Mouse (Mus musculus) CD4-positive, CD25-positive, alpha-beta regulatory T cell, adult 4 months (primary cell): ENCODE results near the gene Cox7a2l. TPM values are rescaled to one million over a fixed set of nuclear protein-coding genes. Genes with fewer than 3 reads are reported as not detected.

Experiments used
- ATAC-seq: one replicate; pipeline ENCODE4 v1.8.0; 2017
- polyA plus RNA-seq, 2 experiments: library from polyadenylated mRNA; unstranded; fragments of 100-300 nt; shearing (Covaris generic); gene quantifications; one replicate each; pipeline ENCODE4 v1.2.1; 2017

The Cox7a2l gene
- polyA plus RNA-seq, 2 experiments from 2014 or later, result 545 to 584 TPM

DNA sequence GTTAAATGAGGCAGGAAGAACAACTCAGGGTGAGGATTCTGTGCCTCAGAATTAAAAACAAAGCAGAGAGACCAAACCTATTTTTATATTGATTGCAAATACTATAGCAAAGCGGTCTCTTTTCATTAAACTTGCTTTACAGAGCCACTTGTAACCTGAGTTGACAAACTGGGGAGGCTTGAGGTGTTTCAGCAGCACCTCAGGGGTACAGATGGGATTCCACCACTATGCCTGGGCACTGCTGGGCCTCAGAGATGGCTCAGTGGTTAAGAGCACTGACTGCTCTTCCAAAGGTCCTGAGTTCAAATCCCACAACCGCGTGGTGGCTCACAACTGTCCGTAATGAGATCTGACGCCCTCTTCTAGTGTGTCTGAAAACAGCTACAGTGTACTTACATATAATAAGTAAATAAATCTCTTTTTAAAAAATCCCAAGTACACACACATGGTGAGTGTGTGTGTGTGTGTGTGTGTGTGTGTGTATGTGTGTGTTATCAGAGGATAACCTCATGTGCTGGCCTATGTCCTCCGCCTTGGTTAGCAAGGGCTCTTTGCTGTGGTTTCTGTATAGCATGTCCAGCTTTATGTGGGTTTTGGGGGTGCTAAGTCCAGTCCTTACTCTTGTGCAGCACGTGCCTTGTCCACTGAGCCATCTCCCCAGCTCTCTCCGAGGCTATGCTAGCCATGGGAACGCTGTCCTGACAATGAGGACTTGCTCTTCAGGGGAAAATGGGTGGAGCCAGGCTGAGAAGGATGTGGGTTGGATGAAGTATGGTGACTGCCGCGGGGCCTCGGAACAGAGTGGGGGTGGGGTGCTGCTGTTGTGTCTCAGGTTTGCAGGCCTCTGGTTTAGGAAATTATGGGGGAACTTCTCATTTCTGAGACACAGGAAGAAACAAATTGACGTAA, 9.7 kb upstream of the Cox7a2l start:
- peak; percentile 98 for ATAC-seq

DNA sequence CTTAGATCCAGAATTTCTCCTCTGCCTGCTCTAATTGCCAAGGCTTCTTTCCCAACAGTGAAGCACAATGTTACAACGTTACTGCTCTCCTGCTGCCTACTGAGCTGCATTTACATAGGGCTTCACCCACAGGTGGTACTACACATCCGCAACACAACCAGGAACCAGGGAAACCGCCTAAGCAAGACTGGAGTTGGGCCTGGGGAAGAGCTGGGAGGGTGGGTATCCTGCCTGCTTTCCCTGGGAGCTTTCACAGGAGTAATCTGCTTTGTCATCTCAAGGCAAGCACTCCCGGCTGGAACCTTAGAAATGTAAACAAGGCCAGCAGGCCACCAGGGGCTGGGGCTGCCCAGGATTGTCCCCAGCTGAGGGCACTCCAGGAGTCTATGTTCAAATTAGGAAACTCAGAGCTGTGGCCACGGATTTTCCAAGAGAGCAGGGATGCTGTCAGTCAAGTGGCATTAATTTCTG, 9.0 kb upstream of the Cox7a2l start:
- no peak for ATAC-seq

DNA sequence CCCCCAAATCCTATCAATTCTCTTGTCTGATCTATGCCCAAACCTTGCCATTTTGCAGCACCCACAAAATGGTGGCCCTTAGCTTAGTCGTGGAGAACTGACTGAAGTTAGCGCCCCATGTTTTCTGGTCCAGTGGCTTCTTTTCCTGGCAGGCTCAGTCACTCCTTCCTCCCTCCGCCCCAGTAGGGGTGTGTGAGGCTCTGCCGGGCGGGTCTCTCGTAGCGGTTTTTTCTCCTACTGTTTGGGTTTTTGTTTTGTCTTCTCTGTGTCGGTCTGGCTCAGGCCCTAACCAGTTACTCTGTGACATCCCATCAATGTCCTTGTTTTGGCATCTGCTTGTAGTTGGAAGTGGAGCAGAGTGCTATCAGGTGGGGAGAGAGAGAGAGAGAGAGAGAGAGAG, 8.5 kb upstream of the Cox7a2l start:
- no peak for ATAC-seq

DNA sequence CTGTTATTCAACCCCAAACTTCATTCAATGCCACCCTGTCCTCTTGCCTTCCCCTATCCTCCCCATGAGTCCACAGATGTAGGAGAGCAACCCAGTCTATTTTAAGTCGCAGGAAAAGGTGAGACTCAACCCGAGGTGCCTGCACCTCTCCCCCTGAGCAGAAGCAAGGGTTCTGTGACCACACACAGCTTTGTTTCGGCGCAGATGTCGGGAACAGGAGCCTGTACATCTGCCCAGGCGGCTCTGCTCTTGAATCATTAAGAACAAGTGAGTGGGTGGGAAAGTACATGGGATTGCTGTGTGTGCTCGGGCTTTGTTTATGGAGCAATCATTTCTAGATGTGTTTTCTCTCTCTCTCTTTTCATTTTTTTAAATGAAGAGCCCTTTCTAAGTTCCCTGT, 7.6 kb upstream of the Cox7a2l start:
- no peak for ATAC-seq

DNA sequence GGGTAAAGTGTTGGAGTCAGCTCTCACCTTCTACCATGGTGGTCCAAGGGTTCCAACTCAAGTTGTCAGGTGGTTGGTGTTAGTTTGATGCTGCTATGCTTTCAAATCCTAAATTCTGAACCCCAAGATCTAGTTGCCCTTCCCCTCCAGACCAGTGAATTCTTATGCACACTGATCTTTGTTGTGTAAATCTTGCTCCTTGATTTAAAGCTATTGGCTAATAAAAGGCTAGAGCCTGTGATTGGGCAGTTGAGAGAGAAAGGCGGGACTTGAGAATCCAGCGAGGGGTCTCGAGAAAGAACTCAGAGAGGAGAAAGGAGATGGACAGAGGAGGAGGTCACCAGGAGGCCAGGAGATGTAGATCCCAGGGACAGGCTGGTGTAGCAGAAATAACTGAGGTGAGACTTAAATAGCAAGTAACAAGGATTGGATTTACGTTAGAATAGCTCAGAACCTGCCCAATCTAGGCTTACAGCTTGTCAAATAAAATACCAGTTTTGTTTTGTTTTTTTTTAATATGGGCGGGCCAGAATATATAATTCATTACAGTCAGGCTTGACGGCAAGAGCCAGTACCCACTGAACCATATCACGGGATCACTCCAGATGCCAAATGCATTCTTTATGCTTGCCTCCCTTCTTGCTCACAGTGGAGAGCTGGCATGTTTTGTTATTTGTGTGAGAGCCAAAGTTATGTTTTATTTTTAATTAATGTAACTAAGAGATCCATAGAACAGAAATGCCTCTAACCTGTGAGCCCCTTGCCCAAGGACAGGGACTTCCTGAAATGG, 5.7 kb upstream of the Cox7a2l start:
- ATAC-seq, result no peak

DNA sequence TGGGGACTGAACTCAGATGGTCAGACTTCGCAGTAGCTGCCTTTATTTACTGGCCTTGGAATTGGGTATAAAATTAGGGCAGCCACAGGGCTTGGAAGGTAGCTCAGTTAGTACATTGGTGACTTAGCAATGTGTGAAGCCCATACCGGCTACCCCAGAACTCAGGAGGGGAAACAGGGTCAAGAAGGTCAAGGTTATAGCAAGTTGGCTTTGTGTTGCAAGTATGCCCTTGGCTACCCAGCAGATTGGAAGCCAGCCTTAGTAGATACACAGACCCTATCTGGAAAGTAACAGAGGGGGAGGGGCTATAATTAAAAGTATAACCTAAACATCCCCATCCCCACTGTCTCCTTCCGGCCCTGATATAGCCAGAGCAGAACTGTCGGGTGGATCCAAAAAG, 4.8 kb upstream of the Cox7a2l start:
- ATAC-seq, result no peak

DNA sequence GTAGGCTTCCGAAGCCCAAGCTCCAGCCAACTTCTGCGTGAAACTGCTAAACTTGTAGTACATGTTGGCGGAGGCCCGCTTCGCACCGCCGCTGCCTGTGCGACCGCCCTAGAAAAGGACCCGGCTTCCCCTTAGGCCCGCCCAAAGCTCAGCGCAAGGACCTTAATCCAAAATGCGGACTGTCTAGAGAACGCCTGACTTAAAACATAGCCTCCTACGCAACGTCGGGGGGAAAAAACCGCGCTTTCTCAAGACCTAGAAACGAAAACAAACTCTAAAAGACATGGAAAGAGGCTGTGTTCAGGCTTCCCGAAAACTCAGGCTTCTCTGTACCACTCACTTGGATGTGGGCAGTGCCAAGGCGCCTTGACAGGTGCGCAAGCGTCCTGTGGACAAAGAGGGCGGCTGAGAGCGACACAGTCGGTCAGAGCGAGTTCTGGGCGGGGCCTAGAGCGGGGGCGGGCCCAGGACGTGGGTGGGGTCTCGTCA, 2.9 kb downstream of the Cox7a2l start:
- ATAC-seq, result peak; percentile 92

DNA sequence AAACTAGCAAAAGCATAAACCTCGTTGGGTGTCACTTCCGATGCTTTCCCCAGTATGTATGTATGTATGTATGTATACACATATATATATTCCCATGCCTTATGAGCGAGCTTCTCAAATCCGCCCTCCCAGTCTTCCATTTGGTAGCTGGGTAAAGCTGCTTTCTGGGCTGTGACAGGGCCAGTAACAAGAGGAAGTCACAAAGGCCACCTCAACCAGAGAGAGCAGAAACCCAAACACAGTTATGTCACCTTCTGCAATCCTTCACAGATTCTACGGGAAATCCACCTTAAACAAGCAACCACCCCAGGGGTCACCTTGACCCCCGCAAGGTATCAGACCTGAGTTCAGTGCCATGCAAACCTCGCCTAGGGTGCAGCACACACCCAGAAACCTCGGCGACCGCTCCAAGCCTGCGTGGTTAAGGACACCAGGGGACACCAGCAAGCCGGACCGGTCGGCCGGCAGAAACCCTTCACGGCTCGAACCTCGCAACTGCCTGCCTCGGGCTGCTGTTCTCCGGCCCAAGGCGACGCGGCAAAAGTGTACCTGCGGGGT, 3.4 kb downstream of the Cox7a2l start:
- peak; percentile 21 for ATAC-seq

DNA sequence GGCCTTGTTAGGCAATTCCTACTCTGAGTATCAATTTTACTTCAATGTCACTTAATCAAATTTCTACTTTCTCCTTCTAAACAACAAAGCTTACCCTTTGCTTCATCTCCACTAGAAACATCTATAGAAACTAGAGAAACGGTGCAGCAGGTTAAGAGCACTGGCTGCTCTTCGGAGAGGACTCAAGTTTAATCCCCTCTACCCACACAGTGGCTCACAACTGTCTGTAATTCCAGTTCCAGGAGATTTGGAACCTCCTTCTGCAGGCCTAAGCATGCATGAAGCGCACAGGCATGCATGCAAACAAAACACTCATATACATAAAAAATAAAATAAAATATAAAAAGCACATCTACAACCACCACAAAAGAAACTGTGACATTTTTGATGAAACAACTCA, 5.0 kb downstream of the Cox7a2l start:
- no peak for ATAC-seq

DNA sequence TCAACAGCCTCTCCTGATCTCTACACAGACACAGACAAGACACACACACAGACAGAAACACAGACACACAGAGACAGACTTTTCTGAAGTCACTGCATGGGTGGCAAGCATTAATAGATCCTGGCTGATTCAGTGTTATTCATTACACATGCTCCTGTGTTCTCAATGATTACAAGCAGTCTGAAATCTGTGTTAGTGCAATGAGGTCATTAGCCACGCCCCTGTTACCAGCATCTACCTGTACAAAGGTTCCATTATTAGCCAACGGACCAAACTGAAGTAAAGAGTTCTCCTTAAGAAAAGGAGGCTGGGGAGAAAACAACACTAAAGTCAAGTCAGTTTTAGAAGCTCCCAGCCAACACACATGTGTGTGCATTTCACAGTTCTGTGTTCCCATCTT, 13.4 kb downstream of the Cox7a2l start:
- ATAC-seq, result no peak

DNA sequence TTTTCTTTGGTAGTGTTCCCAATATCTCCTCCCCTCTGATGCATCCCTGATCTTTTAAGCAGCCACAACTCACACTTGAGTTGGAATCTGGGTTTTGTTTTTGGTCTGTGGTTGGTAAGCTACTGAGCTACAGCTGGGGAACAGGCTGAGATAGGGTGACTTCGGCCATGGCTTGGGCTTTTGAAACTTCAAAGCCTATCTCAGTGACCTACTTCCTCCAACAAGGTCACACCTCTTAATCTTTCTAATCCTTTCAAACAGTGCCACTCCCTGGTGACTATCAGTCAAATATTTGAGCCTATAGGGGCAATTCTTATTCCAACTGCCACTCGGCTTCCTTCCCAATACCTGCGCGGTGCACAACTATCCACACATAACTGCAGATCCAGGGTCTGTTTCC, 17.4 kb downstream of the Cox7a2l start:
- ATAC-seq, result no peak

DNA sequence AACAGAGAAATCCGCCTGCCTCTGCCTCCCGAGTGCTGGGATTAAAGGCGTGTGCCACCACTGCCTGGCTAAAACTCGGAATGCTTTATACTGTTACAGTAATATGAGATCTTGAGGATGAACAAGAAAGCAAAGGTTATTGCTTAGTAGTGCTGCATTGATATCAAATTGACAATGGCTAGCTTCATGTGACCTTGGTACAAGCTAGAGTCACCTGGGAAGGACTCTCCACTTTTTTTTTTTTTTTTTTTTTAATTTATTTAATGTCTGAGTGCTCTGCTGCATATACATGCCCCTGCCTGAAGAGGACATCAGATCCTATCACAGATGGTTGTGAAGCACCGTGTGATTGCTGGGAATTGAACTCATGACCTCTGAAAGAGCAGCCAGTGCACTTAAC, 18.2 kb downstream of the Cox7a2l start:
- ATAC-seq, result no peak

DNA sequence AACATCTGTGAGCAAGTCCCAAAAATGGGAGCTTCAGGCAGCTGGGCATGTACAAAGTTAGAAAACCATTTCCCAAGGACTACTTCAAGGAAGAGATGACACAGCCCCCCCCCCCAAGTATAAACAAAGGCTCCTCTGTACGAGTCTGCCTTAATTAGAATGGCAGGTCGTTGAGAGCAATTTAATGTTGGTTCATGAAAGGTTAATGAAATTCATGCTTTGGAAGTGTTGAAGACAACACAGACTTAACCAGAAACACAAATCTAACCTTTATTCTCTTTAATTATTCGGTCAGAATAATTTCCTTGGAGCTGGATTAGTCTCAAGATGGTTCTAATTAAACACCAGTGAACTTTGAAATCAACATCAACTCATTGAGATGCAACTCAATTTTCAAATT, 29.4 kb downstream of the Cox7a2l start:
- ATAC-seq, result no peak

DNA sequence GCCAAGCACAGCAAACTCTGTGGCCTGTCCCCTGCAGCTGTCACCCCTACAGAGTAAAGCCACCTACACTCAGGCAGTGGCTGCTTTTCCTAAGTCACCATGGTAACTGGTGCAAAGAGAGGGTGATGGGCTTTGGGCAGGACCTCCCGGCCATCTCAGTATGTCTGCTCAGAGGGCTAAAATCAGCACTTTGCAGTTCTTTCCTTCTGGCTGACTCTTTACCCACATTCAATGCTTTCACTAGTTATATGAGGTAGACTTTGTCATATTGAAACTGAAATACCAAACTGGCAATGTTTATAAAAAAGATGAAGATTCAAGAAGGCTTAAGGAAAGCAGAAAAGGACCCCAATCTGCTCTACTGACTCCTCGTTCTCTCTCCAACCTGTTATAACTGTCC, 33.3 kb downstream of the Cox7a2l start:
- peak; percentile 26 for ATAC-seq

DNA sequence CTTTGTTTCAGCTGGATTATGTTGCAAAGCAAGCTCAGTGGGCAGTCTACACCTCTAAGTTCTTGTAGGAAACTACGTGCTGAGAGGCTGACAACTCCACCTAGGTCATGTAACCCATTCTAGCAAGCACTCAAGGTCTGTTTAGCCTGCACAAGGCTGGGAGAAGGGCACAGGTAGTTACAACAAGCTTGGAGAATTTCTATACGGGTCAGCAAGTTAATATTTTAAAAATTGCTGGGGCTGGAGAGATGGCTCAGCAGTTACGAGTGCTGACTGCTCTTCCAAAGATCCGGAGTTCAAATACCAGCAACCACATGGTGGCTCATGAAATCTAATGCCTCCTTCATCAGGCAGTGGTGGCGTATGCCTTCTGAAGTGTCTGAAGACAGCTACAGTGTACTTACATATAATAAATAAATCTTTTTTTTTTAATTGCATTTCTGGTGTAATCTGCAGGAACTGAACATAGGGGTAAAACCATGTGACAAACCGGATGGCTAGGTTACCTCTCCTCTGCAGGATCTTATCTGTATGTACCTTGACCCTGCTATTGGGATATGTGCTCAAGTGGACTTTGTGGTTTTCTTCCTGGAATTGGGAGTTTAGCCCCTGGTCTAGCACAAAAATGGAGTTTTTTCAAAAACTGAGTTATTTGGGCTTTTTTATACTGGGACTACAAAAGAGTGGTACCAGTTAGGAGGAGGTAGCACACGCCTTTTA, 34.2 kb downstream of the Cox7a2l start:
- ATAC-seq, result no peak

DNA sequence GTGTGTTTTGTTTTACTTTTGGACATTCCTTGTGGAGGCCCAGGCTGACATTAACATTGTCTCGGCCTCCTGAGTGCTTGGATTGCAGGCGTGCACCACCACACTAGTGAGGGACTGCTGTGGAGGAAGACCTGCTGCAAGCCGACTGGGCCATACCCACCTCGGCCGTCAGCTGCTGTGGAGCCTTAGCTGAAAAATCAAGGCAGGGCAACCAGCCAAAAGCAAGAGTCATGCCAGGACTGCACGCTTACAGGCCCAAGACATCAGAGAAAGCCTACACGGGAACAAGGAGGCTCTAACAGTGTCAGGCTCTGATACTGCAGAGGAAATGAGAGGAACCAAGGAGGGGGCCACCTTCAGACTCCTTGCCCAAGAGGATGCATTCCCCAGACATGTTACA, 35.6 kb downstream of the Cox7a2l start:
- ATAC-seq, result no peak

DNA sequence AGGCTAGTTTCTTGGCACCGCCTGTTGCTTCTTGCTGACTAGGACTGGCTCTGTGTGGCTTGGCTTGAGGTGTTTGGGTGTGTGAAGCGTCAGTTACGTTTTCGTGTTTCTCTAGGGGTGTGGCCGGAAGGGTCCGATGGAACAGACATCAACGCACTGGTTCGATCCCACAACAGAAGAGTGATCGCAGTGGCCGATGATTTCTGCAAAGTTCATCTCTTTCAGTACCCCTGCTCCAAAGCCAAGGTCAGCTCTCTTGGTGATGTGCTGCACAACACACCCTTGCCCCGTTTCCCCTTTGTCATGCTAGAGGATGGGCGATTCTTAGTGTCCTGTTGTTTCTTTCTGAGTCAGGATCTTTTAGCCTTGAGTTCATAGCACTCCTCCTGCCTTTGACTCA, 40.0 kb downstream of the Cox7a2l start:
- no peak for ATAC-seq

DNA sequence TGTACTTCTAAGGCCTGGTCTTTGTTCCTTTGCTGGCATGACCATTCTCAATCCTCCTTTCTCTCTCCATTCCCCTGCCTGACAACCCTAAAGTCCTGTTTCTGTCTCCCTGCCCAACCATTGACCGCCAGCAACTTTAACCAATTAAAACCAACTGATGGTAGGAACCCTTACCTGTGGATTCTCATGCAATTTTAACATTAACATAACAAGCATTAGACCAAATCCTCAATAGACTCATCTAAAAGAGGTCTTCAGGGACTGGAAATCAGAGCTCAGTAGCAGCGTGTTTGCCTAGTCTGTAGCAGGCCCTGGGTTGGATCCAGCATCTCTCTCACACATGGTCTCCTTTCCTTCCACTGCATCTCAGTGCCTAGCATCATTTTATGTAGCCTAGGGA, 47.5 kb downstream of the Cox7a2l start:
- no peak for ATAC-seq

DNA sequence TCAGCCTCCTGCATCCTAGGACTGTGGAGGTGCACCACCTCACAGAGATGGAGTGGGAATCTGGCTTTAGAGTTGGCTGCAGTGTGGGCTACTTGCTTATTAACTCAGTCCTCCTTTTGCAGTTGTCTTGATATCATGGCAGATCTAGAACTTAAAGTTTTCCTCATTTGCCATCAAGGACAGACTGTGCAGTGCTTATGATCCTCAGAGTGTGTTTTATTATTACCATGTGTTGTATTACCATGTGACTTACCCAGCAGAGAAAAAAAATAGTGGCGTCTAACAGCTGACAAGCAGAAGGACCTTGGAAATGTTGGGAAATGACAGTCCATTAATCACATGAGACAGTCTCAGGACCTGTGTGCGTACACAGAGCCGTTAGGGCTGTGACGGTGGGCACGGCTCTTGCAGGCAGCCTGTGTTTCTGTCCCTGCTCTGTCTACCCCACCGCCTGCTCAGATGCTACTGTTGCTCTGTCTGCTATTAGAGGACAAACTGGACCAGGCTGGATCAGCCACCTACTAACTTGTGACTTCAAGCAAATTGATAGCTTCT, 50.4 kb downstream of the Cox7a2l start:
- ATAC-seq, result no peak

DNA sequence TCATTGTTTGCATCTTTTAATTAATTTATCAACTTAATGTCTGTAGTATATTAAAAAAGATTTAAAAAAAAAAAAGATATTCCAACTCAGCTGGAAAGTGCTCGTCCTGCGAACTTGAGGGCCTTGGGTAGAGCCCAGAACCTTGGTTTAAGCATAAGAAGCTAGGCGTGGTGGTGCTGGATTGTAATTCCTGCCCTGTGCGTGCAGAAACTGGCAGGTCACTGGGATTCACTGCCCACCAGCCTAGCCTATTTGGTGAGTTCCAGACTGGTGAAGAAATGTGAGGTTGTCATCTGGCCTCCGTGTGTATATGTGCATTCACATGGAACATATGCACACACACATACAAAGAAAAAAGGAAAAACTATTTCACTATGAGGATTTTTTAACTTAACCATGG, 51.2 kb downstream of the Cox7a2l start:
- ATAC-seq, result no peak

DNA sequence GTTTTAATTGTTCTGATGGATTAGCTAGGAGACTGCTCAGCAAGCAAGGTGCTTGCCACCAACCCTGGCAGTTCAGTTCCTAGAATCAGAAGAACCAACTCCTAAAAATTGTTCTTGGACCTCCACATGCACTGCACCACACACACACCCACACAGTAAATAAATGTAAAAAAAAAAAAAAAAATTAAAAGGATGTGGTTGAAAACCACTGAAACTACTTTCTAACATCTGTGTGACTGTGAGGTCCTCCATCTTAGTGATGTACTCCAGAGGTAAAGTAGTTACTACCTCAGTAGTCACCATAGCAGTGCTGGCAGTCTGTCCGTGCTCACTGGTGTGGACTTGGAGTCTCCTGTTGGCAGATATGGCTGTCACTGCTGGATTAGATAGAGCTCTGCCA, 59.9 kb downstream of the Cox7a2l start:
- peak; percentile 87 for ATAC-seq

DNA sequence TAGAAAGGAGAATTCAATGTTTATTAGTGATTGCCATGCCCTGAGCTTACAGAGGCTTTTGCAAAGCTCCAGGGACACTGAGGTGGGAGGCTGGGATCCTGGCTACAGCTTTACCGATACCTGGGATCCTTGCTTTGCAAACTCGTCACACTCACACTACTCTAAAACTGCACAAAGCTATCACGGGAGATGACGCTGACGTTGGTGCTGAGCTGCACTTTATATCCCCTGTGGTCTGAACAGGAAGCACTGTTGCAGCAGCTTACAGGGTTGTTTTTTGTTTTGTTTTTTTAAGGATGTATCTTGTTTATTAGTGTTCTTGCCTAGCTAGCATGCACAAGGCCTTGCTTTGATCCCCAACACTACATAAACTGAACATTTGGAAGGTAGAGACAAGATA, 63.5 kb downstream of the Cox7a2l start:
- peak; percentile 51 for ATAC-seq
